Mouse (Mus musculus): Measurements from ENCODE around the gene Gm28961.
"Not testable (repeated sequence)": the region's sequence is repeated elsewhere in the genome, so short reads cannot be mapped to it uniquely, and the experiment has no call there.

Gm28961 gene

GRCm38 (mm10) chrY:57705397-57705796 is at the start of gene Gm28961:
Gm28961 (plus strand) TSS chrY:57705697.
- ATAC-seq (ENCODE audit: low TSS enrichment): not testable (repeated sequence)

All from frontal cortex, adult (tissue).